Mouse (Mus musculus) forebrain, embryonic 13.5 days (tissue): ENCODE results near the gene Myh4. TPM values are rescaled to one million over a fixed set of nuclear protein-coding genes. Genes with fewer than 3 reads are reported as not detected.

Experiments
- ATAC-seq: fragments of 200-750 bp; cut with Nextera tagmentation; 2 replicates; pipeline ENCODE4 v1.8.0; 2017
- H3K27ac ChIP-seq: fragments of 300-500 bp; sonication (generic); 2 replicates; pipeline ENCODE4 v1.5.1; 2015; ENCODE audit warnings: inconsistent platforms, mild to moderate bottlenecking, moderate library complexity
- H3K27me3 ChIP-seq: fragments of 300-500 bp; sonication (generic); 2 replicates; pipeline ENCODE4 v1.6.1; 2015; ENCODE audit warnings: mild to moderate bottlenecking, inconsistent platforms
- H3K36me3 ChIP-seq: fragments of 300-500 bp; sonication (generic); 2 replicates; pipeline ENCODE4 v1.6.1; 2015; ENCODE audit warnings: mild to moderate bottlenecking, inconsistent platforms; ENCODE audit not compliant: poor library complexity, severe bottlenecking
- H3K4me1 ChIP-seq: fragments of 300-500 bp; sonication (generic); 2 replicates; pipeline ENCODE4 v1.6.1; 2015; ENCODE audit warnings: inconsistent platforms
- H3K4me2 ChIP-seq: fragments of 300-500 bp; sonication (generic); 2 replicates; pipeline ENCODE4 v1.6.1; 2015; ENCODE audit warnings: inconsistent platforms, mild to moderate bottlenecking, moderate library complexity
- H3K4me3 ChIP-seq: fragments of 300-500 bp; sonication (generic); 2 replicates; pipeline ENCODE4 v1.5.1; 2015; ENCODE audit warnings: mild to moderate bottlenecking, inconsistent platforms
- H3K9ac ChIP-seq: fragments of 300-500 bp; sonication (generic); 2 replicates; pipeline ENCODE4 v1.6.1; 2015; ENCODE audit warnings: mild to moderate bottlenecking, inconsistent platforms
- H3K9me3 ChIP-seq: fragments of 300-500 bp; sonication (generic); replicated peaks from 2 replicates; pipeline ENCODE4 v1.6.1; 2016; ENCODE audit warnings: inconsistent platforms
- whole genome bisulfite sequencing: fragments of 180-500 bp; shearing (Covaris S2); methylation state at CpG from one replicate; pipeline ENCODE4 v1.1.7; 2015; 5-methylcytosine and 5-hydroxymethylcytosine counted together
- polyA plus RNA-seq: library from polyadenylated mRNA; unstranded; fragments of >200 nt; fragmentation: Nextera tagmentation; extraction: Ambion mirVana; gene quantifications from 2 replicates; pipeline ENCODE4 v1.2.1, GENCODE M21; 2015

Gene Myh4
- polyA plus RNA-seq, 1 experiment from 2014 or later, result not detected

- Histone ChIP-seq H3K36me3 (no peaks in the 10 kb centered on the region), H3K4me3 (no peak overlapping the region), H3K9me3 (no peaks in the 10 kb centered on the region), H3K4me1 (no peaks in the 10 kb centered on the region), H3K27me3 (no peaks in the 10 kb centered on the region), H3K27ac (no peak overlapping the region), H3K4me2 (no peak overlapping the region), H3K9ac (no peak overlapping the region)
- no peak for ATAC-seq
- WGBS, result 69% methylated on average over 5 of the region's 5 CpGs
Observed at GRCm38 (mm10) chr11:67235639-67236358, 2.0 kb upstream of the Myh4 start.

GRCm38 (mm10) chr11:67236799-67237198, 1.0 kb upstream of the Myh4 start:
- H3K27ac ChIP-seq, result no peak overlapping the region
- H3K9me3 ChIP-seq, result no peaks in the 10 kb centered on the region
- no peaks in the 10 kb centered on the region for H3K36me3 ChIP-seq
- no peak overlapping the region for H3K4me2 ChIP-seq
- H3K9ac ChIP-seq, result no peak overlapping the region
- no peaks in the 10 kb centered on the region for H3K4me1 ChIP-seq
- H3K27me3 ChIP-seq, result no peaks in the 10 kb centered on the region
- 86% methylated on average over 9 of the region's 9 CpGs for WGBS
- H3K4me3 ChIP-seq, result no peak overlapping the region
- ATAC-seq, result no peak

GRCm38 (mm10) chr11:67241051-67241450, 3.2 kb downstream of the Myh4 start:
- no peak for ATAC-seq
- Histone ChIP-seq H3K4me2 (no peak overlapping the region), H3K4me1 (no peaks in the 10 kb centered on the region), H3K36me3 (no peaks in the 10 kb centered on the region), H3K27ac (no peak overlapping the region), H3K9ac (no peak overlapping the region), H3K9me3 (no peaks in the 10 kb centered on the region), H3K4me3 (no peak overlapping the region), H3K27me3 (no peaks in the 10 kb centered on the region)
- 80% methylated on average over 6 of the region's 6 CpGs for WGBS

- no peaks in the 10 kb centered on the region for H3K4me1 ChIP-seq
- H3K4me2 ChIP-seq, result no peak overlapping the region
- H3K27me3 ChIP-seq, result no peaks in the 10 kb centered on the region
- no peaks in the 10 kb centered on the region for H3K9me3 ChIP-seq
- no peaks in the 10 kb centered on the region for H3K36me3 ChIP-seq
- H3K27ac ChIP-seq, result no peak overlapping the region
- WGBS, result 96% methylated on average over 4 of the region's 4 CpGs
- no peak overlapping the region for H3K4me3 ChIP-seq
- ATAC-seq, result no peak
- no peak overlapping the region for H3K9ac ChIP-seq
Observed at GRCm38 (mm10) chr11:67253691-67254090, 15.9 kb downstream of the Myh4 start.

GRCm38 (mm10) chr11:67257048-67257447, 19.2 kb downstream of the Myh4 start:
- Histone ChIP-seq H3K4me2 (no peak overlapping the region), H3K36me3 (no peaks in the 10 kb centered on the region), H3K9me3 (no peaks in the 10 kb centered on the region), H3K4me1 (no peaks in the 10 kb centered on the region), H3K4me3 (no peak overlapping the region), H3K9ac (no peak overlapping the region), H3K27ac (no peak overlapping the region), H3K27me3 (no peaks in the 10 kb centered on the region)
- 85% methylated on average over 7 of the region's 7 CpGs for WGBS
- no peak for ATAC-seq

- Histone ChIP-seq H3K9me3 (no peaks in the 10 kb centered on the region), H3K9ac (no peak overlapping the region), H3K4me2 (no peak overlapping the region), H3K27me3 (no peaks in the 10 kb centered on the region), H3K36me3 (no peaks in the 10 kb centered on the region), H3K4me3 (no peak overlapping the region), H3K27ac (no peak overlapping the region), H3K4me1 (no peaks in the 10 kb centered on the region)
- 84% methylated on average over 6 of the region's 6 CpGs for WGBS
- no peak for ATAC-seq
Observed at GRCm38 (mm10) chr11:67260956-67261355, 23.1 kb downstream of the Myh4 start.

- no peak for ATAC-seq
- H3K27me3 ChIP-seq, result no peaks in the 10 kb centered on the region
- 76% methylated on average over 10 of the region's 10 CpGs for WGBS
Observed at GRCm38 (mm10) chr11:67276601-67277174, 38.9 kb downstream of the Myh4 start, which contains the start of gene Myh8. Gene Myh8, plus strand, starts transcription at chr11:67277124.

GRCm38 (mm10) chr11:67293440-67293839, 55.6 kb downstream of the Myh4 start:
- no peak for ATAC-seq
- Histone ChIP-seq H3K9ac (no peak overlapping the region), H3K4me2 (no peak overlapping the region), H3K9me3 (no peaks in the 10 kb centered on the region), H3K4me3 (no peak overlapping the region), H3K4me1 (no peaks in the 10 kb centered on the region), H3K27me3 (no peaks in the 10 kb centered on the region), H3K27ac (no peak overlapping the region), H3K36me3 (no peaks in the 10 kb centered on the region)
- 87% methylated on average over 1 of the region's 1 CpGs for WGBS

More at GRCm38 (mm10) chr11:67276601-67277174, 38.9 kb downstream of the Myh4 start, which contains the start of gene Myh8:
- Histone ChIP-seq H3K9me3 (no peaks in the 10 kb centered on the region), H3K4me2 (no peak within 1 kb of the TSS), H3K9ac (no peak within 1 kb of the TSS), H3K36me3 (no peaks in the 10 kb centered on the region), H3K4me3 (no peak within 1 kb of the TSS), H3K27ac (no peak within 1 kb of the TSS), H3K4me1 (0 out of 2 replicates have a peak, but pooled peaks cover 9% of the 10 kb centered on the region)

Other genes starting within 250 kb of the Myh4 start
- 0.34 and 0.50 TPM in 2 replicates for gene Tmem220, start 212.9 kb upstream of the Myh4 start, polyA plus RNA-seq
- gene Adprm, start 185.4 kb upstream of the Myh4 start, polyA plus RNA-seq, result 34.8 and 37.2 TPM in 2 replicates
- 14.2 and 14.4 TPM in 2 replicates for gene Sco1, start 185.4 kb upstream of the Myh4 start, polyA plus RNA-seq
- 0.06 and 0.17 TPM in 2 replicates for gene Myh3, start 159.7 kb upstream of the Myh4 start, polyA plus RNA-seq
- gene Myh2, start 67.0 kb upstream of the Myh4 start, polyA plus RNA-seq, result not detected in 2 replicates
- 0.03 TPM in 1 of 2 replicates, not detected in the other for gene Myh1, start 38.0 kb upstream of the Myh4 start, polyA plus RNA-seq
- 0.05 TPM in 2 replicates for gene Myh8, start 39.1 kb downstream of the Myh4 start, polyA plus RNA-seq
- not detected in 2 replicates for gene Myh13, start 83.6 kb downstream of the Myh4 start, polyA plus RNA-seq
- gene Gas7, start 217.4 kb downstream of the Myh4 start, polyA plus RNA-seq, result 18.3 and 21.4 TPM in 2 replicates